Mouse (Mus musculus) E14TG2a.4 (cell line): ENCODE measurements around the gene Rsc1a1.

Experiments used
- CTCF ChIP-seq: conservative IDR thresholded peaks from 2 replicates; pipeline ENCODE4 v1.5.1; 2014; ENCODE audit warnings: low read length
- NANOG ChIP-seq: IDR thresholded peaks from 2 replicates; pipeline ENCODE4 v1.6.1; 2014; ENCODE audit warnings: borderline replicate concordance, low read length, mixed read lengths
- POU5F1 ChIP-seq: IDR thresholded peaks from 2 replicates; pipeline ENCODE4 v1.6.1; 2014; ENCODE audit warnings: low read length, borderline replicate concordance

DNA sequence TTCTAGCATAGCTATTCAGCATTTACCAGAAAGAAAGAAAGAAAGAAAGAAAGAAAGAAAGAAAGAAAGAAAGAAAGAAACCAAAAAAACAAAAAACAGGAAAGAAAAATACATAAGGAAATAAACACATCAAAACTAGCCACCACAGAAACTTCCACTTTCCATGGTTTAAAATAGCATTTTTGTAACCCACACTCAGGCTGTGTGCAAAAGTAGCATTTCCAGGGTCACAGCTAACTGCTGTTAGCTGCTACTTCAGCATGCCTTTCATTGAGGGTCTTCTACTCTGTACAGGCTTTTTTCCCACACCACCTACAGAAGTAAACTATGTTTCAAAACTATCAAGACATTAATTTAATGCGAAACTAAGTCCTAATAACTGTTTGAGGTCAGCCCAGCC lies 33.9 kb upstream of the Rsc1a1 start:
- TF ChIP-seq CTCF, result no peak
- no peak for TF ChIP-seq POU5F1
- no peak for TF ChIP-seq NANOG
